Mouse (Mus musculus): ENCODE results near the gene Mgat4a. TPM values are rescaled to one million over a fixed set of nuclear protein-coding genes. Genes with fewer than 3 reads are reported as not detected.

Mgat4a gene
- polyA plus RNA-seq, 1 experiment from 2014 or later: 4.1 TPM

GRCm38 (mm10) chr1:37429366-37430296 is 111.2 kb downstream of the Mgat4a start, which contains the start of the genes Coa5 and Unc50:
Gene Coa5, minus strand, starts transcription at chr1:37430103.
Gene Unc50, plus strand, starts transcription at chr1:37430139.
- Histone ChIP-seq H3K4me1 (peaks cover 23% of the 10 kb centered on the region), H3K9me3 (no peaks in the 10 kb centered on the region), H3K36me3 (replicated peaks) (peaks cover 62% of the 10 kb centered on the region), H3K4me3 (peak within 1 kb of the TSS; percentile 84), H3K27me3 (replicated peaks; ENCODE audit: low read depth, poor library complexity, severe bottlenecking) (no peaks in the 10 kb centered on the region), H3K27ac (replicated peaks) (peak within 1 kb of the TSS; percentile 87)
- DNase-seq (ENCODE audit: low spot score): peak; percentile 92
- 3% methylated on average over 57 of the region's 57 CpGs for WGBS

DNA sequence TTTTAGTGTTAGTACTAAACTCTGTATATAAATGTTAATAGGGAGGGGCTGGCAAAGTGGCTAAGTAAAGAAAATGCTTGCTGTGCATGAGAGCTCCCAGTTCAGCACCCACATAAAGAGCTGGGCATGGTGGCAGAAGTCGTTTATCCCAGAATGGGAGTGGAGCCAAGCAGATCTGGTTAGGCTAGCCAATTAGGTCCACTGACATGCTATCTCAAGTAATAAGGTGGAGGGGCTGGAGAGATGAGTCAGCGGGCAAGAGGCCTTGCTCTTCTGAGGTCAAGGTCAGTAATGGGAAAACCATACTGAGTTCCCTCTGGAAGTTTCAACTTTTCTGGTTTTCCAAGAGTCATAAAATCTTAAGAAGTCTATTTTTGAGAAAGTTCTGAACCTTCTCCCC is 111.9 kb downstream of the Mgat4a start:
- DNase-seq (ENCODE audit: low spot score): no peak
- H3K4me3 ChIP-seq: peak overlapping the region; percentile 84
- H3K4me1 ChIP-seq: peaks cover 23% of the 10 kb centered on the region
- H3K27ac ChIP-seq (replicated peaks): no peak overlapping the region
- H3K27me3 ChIP-seq (replicated peaks; ENCODE audit: low read depth, poor library complexity, severe bottlenecking): no peaks in the 10 kb centered on the region
- WGBS: 77% methylated on average over 2 of the region's 2 CpGs
- H3K9me3 ChIP-seq: peaks cover 5% of the 10 kb centered on the region; the same call in 1 of the 2 replicates
- peaks cover 65% of the 10 kb centered on the region for H3K36me3 ChIP-seq (replicated peaks)

DNA sequence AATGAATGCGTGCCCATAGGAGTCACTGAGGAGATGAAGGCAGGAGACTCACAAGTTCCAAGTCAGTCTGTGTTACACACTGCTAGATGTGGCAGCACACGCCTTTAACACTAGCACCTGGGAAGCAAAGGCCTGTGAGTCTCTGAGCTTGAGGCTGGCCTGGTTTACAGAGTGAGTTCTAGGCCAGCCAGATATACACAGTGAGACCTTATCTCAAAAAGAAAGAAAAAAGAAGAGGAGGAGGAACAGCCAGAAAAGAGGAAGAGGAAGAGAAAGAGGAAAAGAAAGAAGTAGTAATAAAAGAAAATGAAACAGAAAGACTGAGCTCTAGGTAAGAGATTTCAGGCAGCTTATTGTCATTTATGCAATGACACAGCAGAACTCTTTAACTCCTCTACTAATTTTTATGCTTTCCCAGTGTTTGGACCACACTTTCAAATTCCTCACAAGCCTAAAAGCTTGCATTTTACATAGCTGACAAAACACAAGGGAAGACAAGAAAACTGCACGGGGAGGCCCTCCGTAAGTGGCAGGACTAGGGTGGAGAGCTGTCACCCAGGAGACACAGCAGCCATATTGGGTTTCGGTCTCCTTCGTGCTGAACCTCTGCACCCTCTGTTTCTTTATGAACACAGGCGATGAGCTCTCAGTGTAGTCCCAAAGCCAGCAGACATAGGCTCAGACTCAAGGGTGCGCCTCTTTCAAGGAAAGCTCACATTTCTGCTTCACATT is 113.5 kb downstream of the Mgat4a start:
- peaks cover 8% of the 10 kb centered on the region; the same call in 1 of the 2 replicates for H3K9me3 ChIP-seq
- H3K4me1 ChIP-seq: peaks cover 23% of the 10 kb centered on the region
- H3K27me3 ChIP-seq (replicated peaks; ENCODE audit: low read depth, poor library complexity, severe bottlenecking): no peaks in the 10 kb centered on the region
- H3K36me3 ChIP-seq (replicated peaks): peaks cover 64% of the 10 kb centered on the region
- no peak overlapping the region for H3K4me3 ChIP-seq
- 94% methylated on average over 8 of the region's 8 CpGs for WGBS
- H3K27ac ChIP-seq (replicated peaks): no peak overlapping the region
- no peak for DNase-seq (ENCODE audit: low spot score)

GRCm38 (mm10) chr1:37419420-37419819 is 121.4 kb downstream of the Mgat4a start:
- WGBS: 89% methylated on average over 1 of the region's 1 CpGs

GRCm38 (mm10) chr1:37415394-37415793 is 125.4 kb downstream of the Mgat4a start:
- Histone ChIP-seq H3K4me1 (no peaks in the 10 kb centered on the region), H3K27ac (replicated peaks) (no peak overlapping the region), H3K9me3 (no peaks in the 10 kb centered on the region), H3K4me3 (no peak overlapping the region), H3K27me3 (replicated peaks; ENCODE audit: low read depth, poor library complexity, severe bottlenecking) (no peaks in the 10 kb centered on the region), H3K36me3 (replicated peaks) (peaks cover 49% of the 10 kb centered on the region)
- 94% methylated on average over 1 of the region's 1 CpGs for WGBS
- no peak for DNase-seq (ENCODE audit: low spot score)

More at GRCm38 (mm10) chr1:37419420-37419819, 121.4 kb downstream of the Mgat4a start:
- peaks cover 8% of the 10 kb centered on the region; the same call in 1 of the 2 replicates for H3K9me3 ChIP-seq
- no peaks in the 10 kb centered on the region for H3K4me1 ChIP-seq
- DNase-seq (ENCODE audit: low spot score): peak; percentile 29
- no peak overlapping the region for H3K27ac ChIP-seq (replicated peaks)
- peaks cover 84% of the 10 kb centered on the region for H3K36me3 ChIP-seq (replicated peaks)
- H3K27me3 ChIP-seq (replicated peaks; ENCODE audit: low read depth, poor library complexity, severe bottlenecking): no peaks in the 10 kb centered on the region
- H3K4me3 ChIP-seq: no peak overlapping the region

- H3K36me3 ChIP-seq (replicated peaks): no peaks in the 10 kb centered on the region; the same call in 1 of the 2 replicates
- H3K4me1 ChIP-seq: no peaks in the 10 kb centered on the region
- H3K27me3 ChIP-seq (replicated peaks; ENCODE audit: low read depth, poor library complexity, severe bottlenecking): no peaks in the 10 kb centered on the region
- H3K4me3 ChIP-seq: no peak overlapping the region
- no peaks in the 10 kb centered on the region for H3K9me3 ChIP-seq
- H3K27ac ChIP-seq (replicated peaks): no peak overlapping the region
- no peak for DNase-seq (ENCODE audit: low spot score)
Observed at GRCm38 (mm10) chr1:37409647-37410046, 131.2 kb downstream of the Mgat4a start.

- Histone ChIP-seq H3K4me3 (no peak overlapping the region), H3K9me3 (no peaks in the 10 kb centered on the region)
- 77% methylated on average over 3 of the region's 3 CpGs for WGBS
Observed at GRCm38 (mm10) chr1:37408678-37409077, 132.1 kb downstream of the Mgat4a start.

DNA sequence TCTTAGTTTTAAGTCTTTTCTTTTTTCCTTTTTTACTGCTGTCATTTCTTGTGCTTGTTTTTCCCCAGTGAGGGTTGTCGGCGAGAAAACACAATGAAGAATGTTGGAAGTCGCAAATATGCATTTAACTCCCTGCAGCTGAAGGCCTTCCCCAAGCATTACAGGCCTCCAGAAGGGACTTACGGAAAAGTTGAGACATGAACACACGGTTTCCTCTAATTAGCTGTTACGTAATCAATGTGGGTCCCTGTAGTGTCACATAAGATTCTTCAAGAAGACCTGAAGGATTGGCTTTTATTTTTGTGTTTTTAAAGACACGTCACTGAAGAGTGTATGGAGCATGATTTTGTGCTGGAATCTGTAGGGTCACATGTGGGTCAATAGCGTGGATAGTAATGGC is 132.8 kb downstream of the Mgat4a start:
- Histone ChIP-seq H3K27ac (replicated peaks) (no peak overlapping the region), H3K9me3 (no peaks in the 10 kb centered on the region), H3K4me1 (no peaks in the 10 kb centered on the region), H3K27me3 (replicated peaks; ENCODE audit: low read depth, poor library complexity, severe bottlenecking) (no peaks in the 10 kb centered on the region), H3K36me3 (replicated peaks) (no peaks in the 10 kb centered on the region; the same call in 1 of the 2 replicates), H3K4me3 (no peak overlapping the region)
- DNase-seq (ENCODE audit: low spot score): no peak
- WGBS: 87% methylated on average over 8 of the region's 8 CpGs

More at GRCm38 (mm10) chr1:37408678-37409077, 132.1 kb downstream of the Mgat4a start:
- Histone ChIP-seq H3K4me1 (no peaks in the 10 kb centered on the region), H3K27me3 (replicated peaks; ENCODE audit: low read depth, poor library complexity, severe bottlenecking) (no peaks in the 10 kb centered on the region), H3K36me3 (replicated peaks) (no peaks in the 10 kb centered on the region; the same call in 1 of the 2 replicates), H3K27ac (replicated peaks) (no peak overlapping the region)
- DNase-seq (ENCODE audit: low spot score): no peak

GRCm38 (mm10) chr1:37407228-37407627 is 133.6 kb downstream of the Mgat4a start:
- H3K36me3 ChIP-seq (replicated peaks): no peaks in the 10 kb centered on the region
- no peaks in the 10 kb centered on the region for H3K27me3 ChIP-seq (replicated peaks; ENCODE audit: low read depth, poor library complexity, severe bottlenecking)
- H3K9me3 ChIP-seq: no peaks in the 10 kb centered on the region
- H3K4me3 ChIP-seq: no peak overlapping the region
- no peak for DNase-seq (ENCODE audit: low spot score)
- no peaks in the 10 kb centered on the region for H3K4me1 ChIP-seq
- 85% methylated on average over 8 of the region's 8 CpGs for WGBS
- H3K27ac ChIP-seq (replicated peaks): no peak overlapping the region

DNA sequence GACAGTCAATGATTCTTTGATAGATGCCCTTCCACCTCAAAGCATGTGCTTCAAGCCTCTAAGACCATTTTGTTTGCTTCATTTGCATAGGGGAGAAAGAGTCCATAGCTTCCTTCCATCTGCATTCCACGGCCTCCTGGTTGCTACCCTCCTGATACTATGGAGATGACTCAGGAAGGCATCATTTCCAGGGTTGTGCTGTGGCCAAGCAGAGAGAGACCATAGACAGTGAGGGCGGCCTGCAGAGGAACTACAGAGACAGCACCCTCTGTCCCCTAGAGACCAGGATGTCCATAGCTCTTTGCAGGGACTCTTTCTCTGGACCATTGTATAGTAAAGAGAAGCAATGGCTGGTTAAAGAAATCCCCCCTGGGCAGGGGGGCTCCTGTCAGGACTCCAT is 135.7 kb downstream of the Mgat4a start:
- no peaks in the 10 kb centered on the region for H3K9me3 ChIP-seq
- no peak overlapping the region for H3K4me3 ChIP-seq
- no peaks in the 10 kb centered on the region for H3K27me3 ChIP-seq (replicated peaks; ENCODE audit: low read depth, poor library complexity, severe bottlenecking)
- whole genome bisulfite sequencing: 79% methylated on average over 2 of the region's 2 CpGs
- no peak for DNase-seq (ENCODE audit: low spot score)
- no peaks in the 10 kb centered on the region for H3K4me1 ChIP-seq
- H3K36me3 ChIP-seq (replicated peaks): no peaks in the 10 kb centered on the region
- no peak overlapping the region for H3K27ac ChIP-seq (replicated peaks)

- Histone ChIP-seq H3K27ac (replicated peaks) (no peak overlapping the region), H3K27me3 (replicated peaks; ENCODE audit: low read depth, poor library complexity, severe bottlenecking) (no peaks in the 10 kb centered on the region), H3K4me3 (no peak overlapping the region), H3K36me3 (replicated peaks) (no peaks in the 10 kb centered on the region), H3K9me3 (no peaks in the 10 kb centered on the region), H3K4me1 (no peaks in the 10 kb centered on the region; the same call in 1 of the 2 replicates)
- DNase-seq (ENCODE audit: low spot score): peak; percentile 63
- 60% methylated on average over 4 of the region's 4 CpGs for WGBS
Observed at GRCm38 (mm10) chr1:37401687-37402086, 139.1 kb downstream of the Mgat4a start.

DNA sequence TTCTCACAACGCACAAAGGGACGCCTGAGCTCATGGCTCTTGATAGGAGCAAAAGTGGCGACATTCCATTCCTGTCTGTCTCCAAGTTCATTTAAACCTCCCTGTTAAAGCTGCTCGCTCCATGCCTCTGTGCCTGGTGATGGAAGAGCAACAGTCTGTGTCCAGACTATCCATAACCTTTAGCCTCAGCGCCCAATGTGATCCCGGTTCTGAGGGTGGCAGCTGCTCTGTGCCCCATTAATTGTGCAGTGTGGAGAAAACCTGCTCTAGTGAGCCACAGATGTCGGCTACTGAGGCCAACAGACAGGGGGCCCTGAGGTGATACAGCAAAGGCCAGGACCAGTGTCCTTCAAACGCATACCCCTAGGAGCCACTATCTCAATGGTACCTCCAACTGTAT is 141.1 kb downstream of the Mgat4a start:
- Histone ChIP-seq H3K36me3 (replicated peaks) (peaks cover 5% of the 10 kb centered on the region; the same call in 1 of the 2 replicates), H3K4me3 (no peak overlapping the region), H3K27ac (replicated peaks) (no peak overlapping the region), H3K9me3 (no peaks in the 10 kb centered on the region), H3K27me3 (replicated peaks; ENCODE audit: low read depth, poor library complexity, severe bottlenecking) (no peaks in the 10 kb centered on the region), H3K4me1 (no peaks in the 10 kb centered on the region; the same call in 1 of the 2 replicates)
- 83% methylated on average over 8 of the region's 8 CpGs for WGBS
- no peak for DNase-seq (ENCODE audit: low spot score)

All from embryonic facial prominence, embryonic 10.5 days (tissue).